Mouse (Mus musculus): Measurements from ENCODE around the gene Gldn. TPM values are rescaled to one million over a fixed set of nuclear protein-coding genes. Genes with fewer than 3 reads are reported as not detected.

Gene Gldn
- total and polyA plus RNA-seq, 2 experiments from 2014 or later = not detected

- ATAC-seq (ENCODE audit: insufficient read depth, low read depth) (no peak), DNase-seq (ENCODE audit: low spot score) (no peak)
- Histone ChIP-seq H3K9ac (replicated peaks; ENCODE audit: low read depth, low read length) (no peak overlapping the region), H3K9me3 (replicated peaks; ENCODE audit: control insufficient read depth, low read length) (no peaks in the 10 kb centered on the region), H3K4me3 (ENCODE audit: low read depth, low read length) (no peak overlapping the region), H3K36me3 (replicated peaks; ENCODE audit: control insufficient read depth, insufficient read depth, low read length) (no peaks in the 10 kb centered on the region), H3K4me2 (ENCODE audit: low read depth, low read length) (no peak overlapping the region), H3K4me1 (ENCODE audit: control insufficient read depth, insufficient read depth) (no peaks in the 10 kb centered on the region), H3K27me3 (ENCODE audit: control insufficient read depth, insufficient read depth, low read length) (no peaks in the 10 kb centered on the region), H3K27ac (ENCODE audit: low read depth) (no peak overlapping the region)
- WGBS = 82% methylated on average over 12 of the region's 12 CpGs
- TF ChIP-seq EP300 (IDR thresholded peaks at IDR 0.05; ENCODE audit: low read depth) (no peak), CTCF (IDR thresholded peaks at IDR 0.05; ENCODE audit: low read depth) (no peak)
Measured at GRCm38 (mm10) chr9:54335582-54335981, 49.3 kb downstream of the Gldn start.

DNA sequence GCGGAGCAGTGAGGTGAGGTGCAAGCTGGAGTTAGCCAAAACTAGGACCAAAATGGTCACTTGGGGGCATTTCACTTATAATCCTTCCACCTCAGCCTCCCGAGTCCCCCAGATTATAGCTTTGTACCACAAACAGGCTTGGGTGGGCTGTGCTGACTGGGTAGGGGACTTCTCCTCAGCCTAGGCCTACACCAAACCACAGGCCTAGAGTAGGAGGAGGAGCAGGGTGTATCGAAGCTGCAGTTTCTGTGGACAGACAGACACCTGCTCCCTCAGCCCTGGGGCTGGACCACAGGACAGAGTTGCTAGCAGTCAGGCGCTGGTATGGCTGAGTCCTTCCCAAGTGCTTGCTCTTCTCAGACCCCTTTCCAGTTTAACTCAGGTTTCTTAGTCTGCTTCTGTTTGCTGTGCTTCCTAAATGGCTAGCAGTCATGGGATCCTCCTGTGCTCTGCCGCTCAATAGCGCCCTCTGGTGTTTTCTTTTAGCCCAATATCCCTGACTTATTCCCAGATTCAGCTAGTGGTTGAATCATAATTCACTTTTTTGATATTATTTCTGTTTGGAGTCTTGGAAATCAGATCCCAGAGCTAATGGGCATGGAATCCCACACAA is 50.4 kb downstream of the Gldn start:
- 49% methylated on average over 6 of the region's 6 CpGs for WGBS
- no peak overlapping the region for H3K27ac ChIP-seq (ENCODE audit: low read depth)
- H3K27me3 ChIP-seq (ENCODE audit: control insufficient read depth, insufficient read depth, low read length) = no peaks in the 10 kb centered on the region
- H3K4me1 ChIP-seq (ENCODE audit: control insufficient read depth, insufficient read depth) = no peaks in the 10 kb centered on the region
- H3K9ac ChIP-seq (replicated peaks; ENCODE audit: low read depth, low read length) = no peak overlapping the region
- ATAC-seq (ENCODE audit: insufficient read depth, low read depth) (no peak), DNase-seq (ENCODE audit: low spot score) (peak; percentile 56)
- peak; percentile 65 for TF ChIP-seq CTCF (IDR thresholded peaks at IDR 0.05; ENCODE audit: low read depth)
- no peak for TF ChIP-seq EP300 (IDR thresholded peaks at IDR 0.05; ENCODE audit: low read depth)
- H3K4me2 ChIP-seq (ENCODE audit: low read depth, low read length) = no peak overlapping the region
- no peak overlapping the region for H3K4me3 ChIP-seq (ENCODE audit: low read depth, low read length)
- no peaks in the 10 kb centered on the region for H3K9me3 ChIP-seq (replicated peaks; ENCODE audit: control insufficient read depth, low read length)
- no peaks in the 10 kb centered on the region for H3K36me3 ChIP-seq (replicated peaks; ENCODE audit: control insufficient read depth, insufficient read depth, low read length)

- DNase-seq (ENCODE audit: low spot score) = no peak
- no peak overlapping the region for H3K4me2 ChIP-seq (ENCODE audit: low read depth, low read length)
- no peaks in the 10 kb centered on the region for H3K9me3 ChIP-seq (replicated peaks; ENCODE audit: control insufficient read depth, low read length)
- no peak overlapping the region for H3K9ac ChIP-seq (replicated peaks; ENCODE audit: low read depth, low read length)
- H3K4me3 ChIP-seq (ENCODE audit: low read depth, low read length) = no peak overlapping the region
- 63% methylated on average over 7 of the region's 7 CpGs for WGBS
- no peaks in the 10 kb centered on the region for H3K27me3 ChIP-seq (ENCODE audit: control insufficient read depth, insufficient read depth, low read length)
- H3K27ac ChIP-seq (ENCODE audit: low read depth) = no peak overlapping the region
- TF ChIP-seq CTCF (IDR thresholded peaks at IDR 0.05; ENCODE audit: low read depth) = no peak
- no peak for TF ChIP-seq EP300 (IDR thresholded peaks at IDR 0.05; ENCODE audit: low read depth)
- no peak for ATAC-seq (ENCODE audit: insufficient read depth, low read depth)
- H3K36me3 ChIP-seq (replicated peaks; ENCODE audit: control insufficient read depth, insufficient read depth, low read length) = no peaks in the 10 kb centered on the region
- no peaks in the 10 kb centered on the region for H3K4me1 ChIP-seq (ENCODE audit: control insufficient read depth, insufficient read depth)
Measured at GRCm38 (mm10) chr9:54342026-54342425, 55.7 kb downstream of the Gldn start.

GRCm38 (mm10) chr9:54356756-54357155 is 70.5 kb downstream of the Gldn start:
- TF ChIP-seq EP300 (IDR thresholded peaks at IDR 0.05; ENCODE audit: low read depth) (no peak), CTCF (IDR thresholded peaks at IDR 0.05; ENCODE audit: low read depth) (no peak)
- H3K4me3 ChIP-seq (ENCODE audit: low read depth, low read length) = no peak overlapping the region
- H3K27me3 ChIP-seq (ENCODE audit: control insufficient read depth, insufficient read depth, low read length) = no peaks in the 10 kb centered on the region
- no peak for ATAC-seq (ENCODE audit: insufficient read depth, low read depth)
- H3K27ac ChIP-seq (ENCODE audit: low read depth) = no peak overlapping the region
- H3K9me3 ChIP-seq (replicated peaks; ENCODE audit: control insufficient read depth, low read length) = no peaks in the 10 kb centered on the region
- H3K9ac ChIP-seq (replicated peaks; ENCODE audit: low read depth, low read length) = no peak overlapping the region
- H3K4me2 ChIP-seq (ENCODE audit: low read depth, low read length) = no peak overlapping the region
- H3K36me3 ChIP-seq (replicated peaks; ENCODE audit: control insufficient read depth, insufficient read depth, low read length) = no peaks in the 10 kb centered on the region
- H3K4me1 ChIP-seq (ENCODE audit: control insufficient read depth, insufficient read depth) = no peaks in the 10 kb centered on the region
- 90% methylated on average over 6 of the region's 8 CpGs for WGBS
- DNase-seq (ENCODE audit: low spot score) = no peak

Other genes with a start within 250 kb of the Gldn start
- 0.19 and 0.27 TPM in 2 replicates for gene Tnfaip8l3, start 218.1 kb upstream of the Gldn start, total RNA-seq (2014; rRNA removed; ENCODE audit: low replicate concordance)
- gene Tnfaip8l3, start 218.1 kb upstream of the Gldn start, polyA plus RNA-seq (2015; fragmentation: Nextera tagmentation; extraction: Ambion mirVana) = 0.33 and 0.90 TPM in 2 replicates
- not detected in 2 replicates for gene Cyp19a1, start 18.4 kb upstream of the Gldn start, total RNA-seq (2014; rRNA removed; ENCODE audit: low replicate concordance)
- gene Cyp19a1, start 18.4 kb upstream of the Gldn start, polyA plus RNA-seq (2015; fragmentation: Nextera tagmentation; extraction: Ambion mirVana) = not detected in 2 replicates
- gene Dmxl2, start 215.1 kb downstream of the Gldn start, total RNA-seq (2014; rRNA removed; ENCODE audit: low replicate concordance) = 12.6 and 26.6 TPM in 2 replicates
- 4.4 and 4.8 TPM in 2 replicates for gene Dmxl2, start 215.1 kb downstream of the Gldn start, polyA plus RNA-seq (2015; fragmentation: Nextera tagmentation; extraction: Ambion mirVana)

Data from heart, postnatal 0 days (tissue).